Mouse (Mus musculus) midbrain, embryonic 14.5 days (tissue): ENCODE data around the gene Ckap2. TPM values are rescaled to one million over a fixed set of nuclear protein-coding genes. Genes with fewer than 3 reads are reported as not detected.

ENCODE experiments used
- ATAC-seq: fragments of 200-750 bp; cut with Nextera tagmentation; 2 replicates; pipeline ENCODE4 v1.8.0; 2017; ENCODE audit warnings: moderate number of reproducible peaks, moderate library complexity; ENCODE audit not compliant: low FRiP score, low TSS enrichment
- DNase-seq: peaks from one replicate; pipeline ENCODE4 v3.0.0-alpha.2; 2015
- H3K27ac ChIP-seq: fragments of 300-500 bp; sonication (generic); replicated peaks from 2 replicates; pipeline ENCODE4 v1.5.1; 2014; ENCODE audit warnings: mild to moderate bottlenecking, low read depth, low read length, moderate library complexity
- H3K27me3 ChIP-seq: fragments of 300-500 bp; sonication (generic); 2 replicates; pipeline ENCODE4 v1.6.1; 2014; ENCODE audit warnings: low read length, control low read depth, mixed read lengths; ENCODE audit not compliant: control insufficient read depth, insufficient read depth
- H3K36me3 ChIP-seq: fragments of 300-500 bp; sonication (generic); 2 replicates; pipeline ENCODE4 v1.6.1; 2014; ENCODE audit warnings: low read length, control low read depth; ENCODE audit not compliant: control insufficient read depth, insufficient read depth
- H3K4me1 ChIP-seq: fragments of 300-500 bp; sonication (generic); 2 replicates; pipeline ENCODE4 v1.6.1; 2014; ENCODE audit warnings: mild to moderate bottlenecking, antibody characterized with exemption, low read length, control low read depth; ENCODE audit not compliant: control insufficient read depth, insufficient read depth
- H3K4me2 ChIP-seq: fragments of 300-500 bp; sonication (generic); 2 replicates; pipeline ENCODE4 v1.6.1; 2014; ENCODE audit warnings: mild to moderate bottlenecking, low read length, moderate library complexity
- H3K4me3 ChIP-seq: fragments of 300-500 bp; sonication (generic); replicated peaks from 2 replicates; pipeline ENCODE4 v1.5.1; 2014; ENCODE audit warnings: low read depth, low read length
- H3K9ac ChIP-seq: fragments of 300-500 bp; sonication (generic); replicated peaks from 2 replicates; pipeline ENCODE4 v1.6.1; 2014; ENCODE audit warnings: mild to moderate bottlenecking, low read length, moderate library complexity
- H3K9me3 ChIP-seq: fragments of 300-500 bp; sonication (generic); 2 replicates; pipeline ENCODE4 v1.6.1; 2016; ENCODE audit warnings: low read length, control low read depth, mixed read lengths; ENCODE audit not compliant: control insufficient read depth
- WGBS: fragments of 180-500 bp; shearing (Covaris S2); extraction: QIAGEN DNeasy Blood & Tissue Kit; methylation state at CpG from one replicate; pipeline ENCODE4 v1.1.7; 2014; 5-methylcytosine and 5-hydroxymethylcytosine counted together
- polyA plus RNA-seq: library from polyadenylated mRNA; unstranded; fragments of >200 nt; fragmentation: Nextera tagmentation; extraction: Ambion mirVana; gene quantifications from 2 replicates; pipeline ENCODE4 v1.2.1, GENCODE M21; 2014

Ckap2 gene
- polyA plus RNA-seq, 1 experiment from 2014 or later = 15.5 TPM

DNA sequence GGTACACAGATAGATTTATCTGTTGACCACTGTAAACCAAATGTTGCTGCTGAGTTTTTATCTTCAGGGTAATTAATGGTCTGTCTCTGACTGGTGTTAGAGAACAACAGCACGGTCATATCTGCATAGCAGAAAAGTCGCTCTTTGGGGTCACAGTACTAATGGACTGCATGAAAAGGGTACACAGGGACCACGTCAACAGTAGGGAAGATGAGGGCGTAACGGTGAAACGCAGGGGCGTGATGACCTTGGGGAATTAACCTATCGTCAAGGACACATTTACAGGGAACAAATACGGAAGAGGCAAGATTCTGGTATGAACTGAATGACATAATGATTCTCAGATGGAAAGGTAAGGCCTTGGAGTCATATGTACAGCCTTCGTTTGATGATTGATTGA lies 21.2 kb downstream of the Ckap2 start:
- H3K27me3 ChIP-seq = no peaks in the 10 kb centered on the region
- H3K4me1 ChIP-seq = no peaks in the 10 kb centered on the region
- H3K4me3 ChIP-seq = no peak overlapping the region
- WGBS = 96% methylated on average over 10 of the region's 10 CpGs
- no peaks in the 10 kb centered on the region for H3K9me3 ChIP-seq
- H3K36me3 ChIP-seq = peaks cover 15% of the 10 kb centered on the region
- no peak overlapping the region for H3K4me2 ChIP-seq
- no peak overlapping the region for H3K9ac ChIP-seq
- ATAC-seq (no peak), DNase-seq (no peak)
- H3K27ac ChIP-seq = no peak overlapping the region

DNA sequence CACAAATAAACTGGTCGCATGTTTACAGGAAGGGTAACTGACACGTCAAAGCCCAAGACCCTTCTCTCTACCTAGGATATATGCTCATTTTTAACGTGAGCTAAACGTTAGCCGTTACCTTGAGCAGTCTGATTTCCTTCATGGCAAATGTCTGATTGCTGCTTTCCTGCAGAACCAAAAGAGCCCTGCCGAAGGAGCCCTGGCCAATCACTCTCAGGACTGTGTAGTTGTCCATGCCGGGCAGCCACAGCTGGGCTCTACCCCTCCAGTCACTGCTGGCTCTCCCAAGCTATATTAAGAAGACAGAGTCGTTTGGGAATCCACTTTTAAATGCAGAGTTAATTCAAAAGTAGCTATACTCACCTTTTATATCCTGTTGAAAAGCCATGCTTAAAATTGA lies 23.4 kb downstream of the Ckap2 start:
- ATAC-seq = no peak
- H3K9me3 ChIP-seq = no peaks in the 10 kb centered on the region
- no peak overlapping the region for H3K4me2 ChIP-seq
- no peak overlapping the region for H3K27ac ChIP-seq
- H3K4me1 ChIP-seq = no peaks in the 10 kb centered on the region
- H3K27me3 ChIP-seq = no peaks in the 10 kb centered on the region
- 92% methylated on average over 8 of the region's 8 CpGs for WGBS
- DNase-seq = no peak
- peaks cover 10% of the 10 kb centered on the region; the same call in 1 of the 2 replicates for H3K36me3 ChIP-seq
- H3K9ac ChIP-seq = no peak overlapping the region
- no peak overlapping the region for H3K4me3 ChIP-seq

DNA sequence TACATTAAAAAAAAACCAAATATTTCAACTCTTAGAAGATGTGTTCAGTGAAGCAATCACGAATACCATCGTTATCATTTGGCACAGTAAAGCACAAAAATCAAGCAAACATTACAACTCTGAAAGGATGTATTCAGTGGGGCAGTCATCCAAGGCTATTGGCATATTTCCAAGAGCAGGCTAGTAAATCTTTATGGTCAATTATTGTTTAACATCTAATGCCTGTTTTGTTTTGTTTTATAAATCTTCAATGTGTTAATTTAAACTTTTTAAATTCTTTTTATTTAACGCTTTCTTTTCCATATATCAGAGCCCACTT lies 35.3 kb downstream of the Ckap2 start:
- Histone ChIP-seq H3K27ac (no peak overlapping the region), H3K9ac (no peak overlapping the region), H3K4me1 (no peaks in the 10 kb centered on the region), H3K4me3 (no peak overlapping the region), H3K9me3 (no peaks in the 10 kb centered on the region), H3K36me3 (peaks cover 8% of the 10 kb centered on the region), H3K4me2 (no peak overlapping the region), H3K27me3 (no peaks in the 10 kb centered on the region)
- DNase-seq (no peak), ATAC-seq (no peak)
- WGBS = 90% methylated on average over 3 of the region's 3 CpGs

DNA sequence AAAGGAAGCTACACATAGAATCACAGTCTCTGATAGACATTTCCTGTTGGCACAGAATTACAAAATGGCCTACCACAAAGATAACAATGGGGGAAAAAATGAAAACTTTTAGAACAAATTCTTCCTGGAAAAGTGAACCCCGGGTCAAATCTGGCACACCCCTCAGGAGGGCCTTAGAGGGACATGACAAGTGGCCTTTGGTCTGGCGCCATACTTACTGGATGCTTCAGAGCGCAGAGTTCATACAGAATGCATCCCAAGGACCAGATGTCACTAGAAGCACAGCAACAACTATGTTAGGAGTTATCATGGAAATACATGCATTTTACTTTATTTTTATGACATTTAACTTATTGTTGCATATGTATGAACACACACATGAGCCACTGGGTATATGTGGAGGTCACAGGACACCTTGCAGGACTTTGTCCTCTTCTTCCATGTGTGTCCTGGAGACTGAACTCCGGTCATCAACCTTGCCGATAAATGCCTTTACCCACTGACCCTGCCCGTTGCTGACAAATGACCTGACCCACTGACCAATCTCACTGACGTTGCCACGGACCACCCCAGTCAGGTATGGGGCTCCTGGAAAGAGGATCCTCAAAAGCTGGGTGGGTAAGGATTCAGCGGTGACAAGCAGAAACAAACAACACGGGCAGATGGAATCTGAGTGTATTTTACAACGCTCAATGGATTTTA lies 35.8 kb downstream of the Ckap2 start:
- H3K4me3 ChIP-seq = no peak overlapping the region
- 94% methylated on average over 11 of the region's 11 CpGs for WGBS
- H3K4me1 ChIP-seq = no peaks in the 10 kb centered on the region
- H3K27me3 ChIP-seq = no peaks in the 10 kb centered on the region
- no peak overlapping the region for H3K27ac ChIP-seq
- no peaks in the 10 kb centered on the region for H3K9me3 ChIP-seq
- ATAC-seq (no peak), DNase-seq (no peak)
- no peak overlapping the region for H3K4me2 ChIP-seq
- peaks cover 8% of the 10 kb centered on the region for H3K36me3 ChIP-seq
- H3K9ac ChIP-seq = no peak overlapping the region

DNA sequence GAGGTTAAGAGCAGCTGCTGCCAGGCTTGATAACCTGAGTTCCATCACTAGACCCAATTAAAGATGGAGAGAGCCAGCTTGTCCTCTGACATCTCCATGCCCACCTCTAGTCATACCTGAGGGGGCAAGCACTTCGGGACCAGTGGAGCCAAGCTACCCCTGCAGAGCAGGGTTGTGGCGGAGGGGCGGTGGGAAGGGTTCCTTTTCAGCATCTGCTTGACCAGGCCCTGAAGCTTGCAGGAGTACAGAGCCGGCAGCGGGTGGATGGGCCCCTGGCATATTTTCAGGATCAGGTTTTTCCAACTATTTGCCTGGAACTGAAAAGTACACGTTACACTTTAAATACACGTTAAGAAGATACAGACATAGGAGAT lies 37.3 kb downstream of the Ckap2 start:
- DNase-seq = no peak
- 94% methylated on average over 7 of the region's 7 CpGs for WGBS

DNA sequence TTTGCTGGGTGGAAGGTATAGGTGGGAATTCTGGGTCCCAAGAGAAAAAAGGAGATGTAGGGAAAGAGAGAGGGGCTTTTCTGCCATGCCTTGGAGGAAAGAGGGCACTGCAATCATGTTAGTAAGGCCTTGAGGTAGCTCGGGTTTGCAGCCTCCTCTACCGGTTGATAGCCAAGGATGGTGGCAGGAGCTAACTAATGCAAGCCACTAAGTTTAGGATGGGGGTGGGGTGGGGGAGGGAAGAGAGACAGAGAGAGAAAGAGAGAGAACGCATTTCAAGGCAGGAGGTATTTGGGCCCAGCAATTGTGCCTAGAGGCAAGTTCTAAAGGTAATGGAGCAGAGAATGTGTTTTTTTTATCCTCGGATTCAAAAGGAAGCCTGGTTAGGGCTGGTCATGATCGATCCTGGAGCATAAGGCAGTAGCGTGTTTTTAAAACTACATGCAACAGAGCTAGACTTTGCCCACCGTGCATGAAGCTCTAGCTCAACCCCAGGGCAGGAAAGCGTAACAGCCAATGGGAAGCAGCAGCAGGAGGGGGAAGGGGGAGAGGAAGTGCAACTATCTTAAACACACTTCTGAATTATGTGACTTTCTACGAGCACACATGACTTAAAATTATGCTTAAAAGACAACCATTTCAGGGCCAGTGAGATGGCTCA lies 37.8 kb downstream of the Ckap2 start:
- no peaks in the 10 kb centered on the region for H3K9me3 ChIP-seq
- H3K9ac ChIP-seq = no peak overlapping the region
- no peak overlapping the region for H3K27ac ChIP-seq
- ATAC-seq (no peak), DNase-seq (no peak)
- no peak overlapping the region for H3K4me3 ChIP-seq
- peaks cover 14% of the 10 kb centered on the region for H3K36me3 ChIP-seq
- H3K4me1 ChIP-seq = no peaks in the 10 kb centered on the region
- no peaks in the 10 kb centered on the region for H3K27me3 ChIP-seq
- no peak overlapping the region for H3K4me2 ChIP-seq
- WGBS = 85% methylated on average over 9 of the region's 9 CpGs

More for the DNA sequence above, 37.3 kb downstream of the Ckap2 start:
- ATAC-seq = no peak
- Histone ChIP-seq H3K27ac (no peak overlapping the region), H3K9ac (no peak overlapping the region), H3K36me3 (peaks cover 11% of the 10 kb centered on the region), H3K27me3 (no peaks in the 10 kb centered on the region), H3K9me3 (no peaks in the 10 kb centered on the region), H3K4me2 (no peak overlapping the region), H3K4me1 (no peaks in the 10 kb centered on the region), H3K4me3 (no peak overlapping the region)

DNA sequence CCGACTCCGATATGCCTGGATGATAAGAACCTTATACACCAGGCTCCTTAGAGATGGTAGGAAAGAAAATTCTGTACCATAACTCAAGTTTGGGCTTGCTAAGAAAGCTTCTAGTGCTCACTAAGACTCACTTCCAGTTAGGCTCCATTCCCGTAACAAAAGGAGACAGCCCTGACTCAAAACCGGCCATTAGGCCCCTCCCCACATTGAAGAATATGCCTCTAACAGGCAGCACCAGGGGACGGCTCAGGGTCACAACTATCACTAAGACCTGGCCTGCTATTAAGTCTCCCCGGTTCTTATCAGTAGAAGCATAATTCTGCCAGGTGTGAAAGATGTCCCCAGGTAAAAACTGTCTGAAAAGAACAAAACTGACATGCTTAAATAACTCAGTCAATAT lies 39.8 kb downstream of the Ckap2 start:
- DNase-seq (no peak), ATAC-seq (no peak)
- Histone ChIP-seq H3K9me3 (no peaks in the 10 kb centered on the region), H3K36me3 (peaks cover 19% of the 10 kb centered on the region), H3K27me3 (no peaks in the 10 kb centered on the region), H3K4me1 (no peaks in the 10 kb centered on the region), H3K4me3 (no peak overlapping the region), H3K9ac (no peak overlapping the region), H3K27ac (no peak overlapping the region), H3K4me2 (no peak overlapping the region)
- 86% methylated on average over 6 of the region's 6 CpGs for WGBS

DNA sequence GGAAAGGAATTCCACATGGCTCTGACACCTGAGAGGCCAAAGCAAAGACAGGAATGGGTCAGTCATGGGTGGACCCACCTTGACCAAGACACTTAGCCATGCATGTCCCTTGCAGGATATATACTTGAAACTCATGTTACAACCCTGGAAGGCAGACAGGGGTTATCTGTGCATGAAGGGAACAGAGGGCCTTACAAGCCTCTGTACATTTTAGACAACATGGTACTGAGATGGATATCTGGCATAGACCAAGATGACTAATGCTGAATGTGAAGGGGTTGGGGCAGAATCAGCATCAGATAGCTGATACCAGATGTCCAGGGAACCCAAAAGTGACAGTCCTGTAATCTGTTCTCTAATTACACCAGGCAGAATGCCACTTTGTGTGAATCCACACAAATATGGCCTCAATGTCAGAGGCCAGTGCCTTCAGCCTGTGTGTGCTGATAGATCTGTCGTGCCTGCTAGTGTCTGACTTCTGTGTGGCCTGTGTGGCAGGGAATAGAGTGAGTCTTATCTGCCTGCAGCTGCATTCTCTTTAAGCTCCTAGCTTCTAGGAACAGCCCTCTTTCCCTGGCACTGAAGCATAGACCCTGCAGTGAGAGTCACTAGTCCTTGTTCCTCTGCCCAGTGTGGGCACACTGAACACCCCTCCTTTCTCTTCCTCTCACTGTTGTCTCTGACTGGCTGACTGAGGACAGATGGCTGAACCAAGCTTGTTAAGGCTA lies 41.7 kb downstream of the Ckap2 start:
- WGBS = 83% methylated on average over 1 of the region's 1 CpGs
- no peak overlapping the region for H3K4me3 ChIP-seq
- H3K27ac ChIP-seq = no peak overlapping the region
- H3K4me1 ChIP-seq = no peaks in the 10 kb centered on the region
- ATAC-seq (no peak), DNase-seq (no peak)
- no peaks in the 10 kb centered on the region for H3K9me3 ChIP-seq
- H3K9ac ChIP-seq = no peak overlapping the region
- peaks cover 17% of the 10 kb centered on the region for H3K36me3 ChIP-seq
- H3K4me2 ChIP-seq = no peak overlapping the region
- no peaks in the 10 kb centered on the region for H3K27me3 ChIP-seq

DNA sequence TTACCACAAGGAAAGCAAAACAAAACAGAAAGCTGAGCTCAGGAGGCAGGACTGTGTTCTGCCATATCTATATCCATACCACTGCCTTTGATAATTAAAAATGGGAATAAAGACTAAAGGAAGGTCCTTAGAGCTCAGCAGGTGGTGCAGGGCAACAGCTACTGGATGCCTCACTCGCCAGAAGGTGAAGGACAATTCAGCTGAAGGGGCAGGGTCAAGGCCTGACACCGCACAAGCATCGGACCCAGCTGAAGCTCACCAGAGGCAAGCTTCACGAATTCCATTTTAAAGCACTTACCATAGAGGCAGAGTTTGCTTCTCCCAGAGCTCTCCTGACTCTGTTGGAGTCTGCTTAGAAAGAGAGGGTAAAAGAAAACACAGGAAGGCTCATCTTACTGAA lies 43.0 kb downstream of the Ckap2 start:
- 80% methylated on average over 4 of the region's 4 CpGs for WGBS
- Histone ChIP-seq H3K9ac (no peak overlapping the region), H3K4me2 (no peak overlapping the region), H3K4me1 (no peaks in the 10 kb centered on the region), H3K27me3 (no peaks in the 10 kb centered on the region), H3K36me3 (peaks cover 11% of the 10 kb centered on the region; the same call in 1 of the 2 replicates), H3K9me3 (no peaks in the 10 kb centered on the region), H3K27ac (no peak overlapping the region), H3K4me3 (no peak overlapping the region)
- DNase-seq = no peak
- ATAC-seq = no peak
